Mouse (Mus musculus) lung, adult 10 weeks (tissue): ENCODE results near the gene Slc10a4. TPM values are rescaled to one million over a fixed set of nuclear protein-coding genes. Genes with fewer than 3 reads are reported as not detected.

Experiments used
- polyA plus RNA-seq: library from polyadenylated mRNA; stranded (reverse); fragments of 350-450 nt; fragmentation: Illumina TruSeq; extraction: RNeasy Lipid Tissue Mini Kit (QIAGEN cat#74804); gene quantifications from one replicate; pipeline ENCODE4 v1.2.3, GENCODE M21; 2014; ENCODE audit warnings: low read depth, low replicate concordance; ENCODE audit not compliant: insufficient read depth

Slc10a4 gene
- polyA plus RNA-seq = not detected

DNA sequence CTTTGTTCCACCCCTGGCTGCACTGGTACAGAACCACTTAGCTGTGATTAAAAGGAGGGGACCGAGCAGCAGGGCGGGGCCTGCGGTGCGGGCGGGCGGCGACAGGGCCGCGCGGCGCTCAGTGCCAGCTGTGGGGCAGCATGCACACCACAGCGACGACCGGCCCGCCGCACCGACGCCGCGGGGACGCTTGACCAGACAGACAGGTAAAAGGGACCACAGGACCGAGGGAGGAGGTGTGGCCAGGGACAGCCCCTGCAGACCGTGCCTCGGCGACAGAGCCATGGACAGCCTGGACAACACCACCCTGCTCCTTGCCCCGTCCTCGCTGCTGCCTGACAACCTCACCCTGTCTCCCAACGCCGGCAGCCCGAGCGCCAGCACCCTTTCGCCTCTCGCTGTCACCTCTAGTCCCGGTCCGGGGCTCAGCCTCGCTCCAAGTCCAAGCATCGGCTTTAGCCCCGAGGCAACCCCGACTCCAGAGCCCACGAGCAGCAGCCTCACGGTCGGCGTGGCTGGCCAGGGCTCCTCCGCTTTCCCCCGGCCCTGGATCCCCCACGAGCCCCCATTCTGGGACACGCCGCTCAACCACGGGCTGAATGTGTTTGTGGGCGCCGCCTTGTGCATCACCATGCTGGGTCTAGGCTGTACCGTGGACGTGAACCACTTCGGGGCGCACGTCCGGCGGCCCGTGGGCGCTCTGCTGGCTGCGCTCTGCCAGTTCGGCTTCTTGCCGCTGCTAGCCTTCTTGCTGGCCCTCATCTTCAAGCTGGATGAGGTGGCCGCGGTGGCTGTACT, at the start of gene Slc10a4:
TSS of gene Slc10a4 (plus strand) at position 100 of the 798 bp plus-strand sequence.

GRCm38 (mm10) chr5:72974602-72975001, 32.1 kb upstream of the Slc10a4 start, which contains the start of gene Gm10135:
Gene Gm10135, minus strand, starts transcription at chr5:72974702.

Other genes with a start within 250 kb of the Slc10a4 start
- gene Tec, start 138.4 kb upstream of the Slc10a4 start, polyA plus RNA-seq = 7.8 TPM
- 23.6 TPM for gene Slain2, start 92.6 kb upstream of the Slc10a4 start, polyA plus RNA-seq
- gene Gm10135, start 32.2 kb upstream of the Slc10a4 start, polyA plus RNA-seq = not detected
- gene Fryl, start 249.7 kb downstream of the Slc10a4 start, polyA plus RNA-seq = 13.2 TPM